Mouse (Mus musculus) kidney, adult 2 months (tissue): ENCODE data around the gene Clpp.

Experiments used
- CTCF ChIP-seq: fragments of 200-500 bp; conservative IDR thresholded peaks from 2 replicates; pipeline ENCODE4 v1.5.1; 2011; ENCODE audit warnings: low read depth, mild to moderate bottlenecking, control low read depth, low read length, moderate library complexity, mixed read lengths; ENCODE audit not compliant: insufficient read depth, insufficient read length
- POLR2A ChIP-seq: fragments of 200-500 bp; IDR thresholded peaks from one replicate; pipeline ENCODE4 v1.6.1; 2011; ENCODE audit warnings: low read depth, low read length, control low read depth

DNA sequence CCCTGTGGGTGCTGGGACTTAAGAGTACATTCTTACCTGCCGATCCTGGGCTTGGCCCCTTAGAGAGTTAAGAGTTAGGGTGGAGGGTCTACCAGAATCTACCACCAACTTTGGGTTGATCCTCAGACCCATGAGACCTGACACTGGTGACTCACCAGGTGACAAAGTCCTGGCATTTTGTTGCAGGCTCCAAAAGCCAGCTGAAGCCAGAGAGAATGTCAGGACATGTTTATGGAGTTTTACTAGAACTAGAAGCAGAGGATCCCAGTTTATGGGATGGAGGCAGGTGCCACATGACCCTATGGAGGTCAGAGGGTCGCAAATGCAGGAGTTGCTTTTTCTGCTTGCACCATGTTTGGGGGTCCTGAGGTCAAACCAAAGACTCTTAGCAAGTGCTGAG is 6.4 kb downstream of the Clpp start:
- TF ChIP-seq CTCF: no peak
- no peak for TF ChIP-seq POLR2A
